Mouse (Mus musculus) forebrain, embryonic 12.5 days (tissue): ENCODE results near the gene Hyal3. TPM values are rescaled to one million over a fixed set of nuclear protein-coding genes. Genes with fewer than 3 reads are reported as not detected.

ENCODE experiments used
- polyA plus RNA-seq: library from polyadenylated mRNA; unstranded; fragments of >200 nt; fragmentation: Nextera tagmentation; extraction: Ambion mirVana; gene quantifications from 2 replicates; pipeline ENCODE4 v1.2.1, GENCODE M21; 2016

Hyal3 gene
- polyA plus RNA-seq, 1 experiment from 2014 or later: 0.80 TPM

Other genes starting within 250 kb of the Hyal3 start
- gene Hemk1, start 242.5 kb upstream of the Hyal3 start, polyA plus RNA-seq: 10.3 and 12.0 TPM in 2 replicates
- 2.2 and 2.9 TPM in 2 replicates for gene 6430571L13Rik, start 240.2 kb upstream of the Hyal3 start, polyA plus RNA-seq
- gene Cacna2d2, start 181.2 kb upstream of the Hyal3 start, polyA plus RNA-seq: 3.3 and 3.4 TPM in 2 replicates
- 43.3 and 45.0 TPM in 2 replicates for gene Tmem115, start 46.9 kb upstream of the Hyal3 start, polyA plus RNA-seq
- gene Cyb561d2, start 38.6 kb upstream of the Hyal3 start, polyA plus RNA-seq: 17.7 and 18.9 TPM in 2 replicates
- 43.1 and 46.3 TPM in 2 replicates for gene Nprl2, start 38.6 kb upstream of the Hyal3 start, polyA plus RNA-seq
- 1.0 and 2.2 TPM in 2 replicates for gene Zmynd10, start 33.5 kb upstream of the Hyal3 start, polyA plus RNA-seq
- gene Rassf1, start 29.3 kb upstream of the Hyal3 start, polyA plus RNA-seq: 40.0 and 45.7 TPM in 2 replicates
- 77.2 and 79.9 TPM in 2 replicates for gene Tusc2, start 17.6 kb upstream of the Hyal3 start, polyA plus RNA-seq
- gene Hyal2, start 12.9 kb upstream of the Hyal3 start, polyA plus RNA-seq: 108 and 110 TPM in 2 replicates
- 6.9 and 8.4 TPM in 2 replicates for gene Hyal1, start 3.9 kb upstream of the Hyal3 start, polyA plus RNA-seq
- gene Naa80, start 1.9 kb upstream of the Hyal3 start, polyA plus RNA-seq: 13.7 and 14.2 TPM in 2 replicates
- 22.1 and 26.3 TPM in 2 replicates for gene Ifrd2, start 6.8 kb downstream of the Hyal3 start, polyA plus RNA-seq
- gene Sema3b, start 28.4 kb downstream of the Hyal3 start, polyA plus RNA-seq: 1.7 and 2.6 TPM in 2 replicates
- gene Gnai2, start 54.5 kb downstream of the Hyal3 start, polyA plus RNA-seq: 570 and 587 TPM in 2 replicates
- 8.5 and 10.6 TPM in 2 replicates for gene Slc38a3, start 88.7 kb downstream of the Hyal3 start, polyA plus RNA-seq
- gene Gnat1, start 98.9 kb downstream of the Hyal3 start, polyA plus RNA-seq: 1.7 and 2.1 TPM in 2 replicates
- gene Sema3f, start 129.7 kb downstream of the Hyal3 start, polyA plus RNA-seq: 13.2 and 15.2 TPM in 2 replicates
- 232 and 237 TPM in 2 replicates for gene Rbm5, start 190.2 kb downstream of the Hyal3 start, polyA plus RNA-seq